Mouse (Mus musculus) thymus, adult 2 months (tissue): ENCODE data around the gene Ggps1. TPM values are rescaled to one million over a fixed set of nuclear protein-coding genes. Genes with fewer than 3 reads are reported as not detected.

ENCODE experiments used
- DNase-seq: peaks from one replicate; pipeline ENCODE4 v3.0.0; 2021
- H3K27ac ChIP-seq: fragments of 200-500 bp; 2 replicates; pipeline ENCODE4 v1.5.1; 2012; ENCODE audit warnings: low read length, control low read depth; ENCODE audit not compliant: control insufficient read depth, insufficient read depth
- H3K27me3 ChIP-seq: fragments of 200-500 bp; 2 replicates; pipeline ENCODE4 v1.6.1; 2012; ENCODE audit warnings: mild to moderate bottlenecking, low read length, moderate library complexity, mixed read lengths; ENCODE audit not compliant: control insufficient read depth, insufficient read depth
- H3K36me3 ChIP-seq: fragments of 200-500 bp; 2 replicates; pipeline ENCODE4 v1.6.1; 2012; ENCODE audit warnings: mild to moderate bottlenecking, low read length, moderate library complexity; ENCODE audit not compliant: control insufficient read depth, insufficient read depth
- H3K4me1 ChIP-seq: fragments of 200-500 bp; replicated peaks from 2 replicates; pipeline ENCODE4 v1.6.1; 2012; ENCODE audit warnings: low read length; ENCODE audit not compliant: control insufficient read depth, insufficient read depth
- H3K4me3 ChIP-seq: fragments of 200-500 bp; 2 replicates; pipeline ENCODE4 v1.5.1; 2012; ENCODE audit warnings: mild to moderate bottlenecking, low read length, control low read depth, moderate library complexity; ENCODE audit not compliant: control insufficient read depth, insufficient read depth
- CTCF ChIP-seq: fragments of 200-500 bp; IDR thresholded peaks from 2 replicates; pipeline ENCODE4 v1.5.1; 2012; ENCODE audit warnings: mild to moderate bottlenecking, control low read depth, low read length, moderate library complexity, borderline replicate concordance; ENCODE audit not compliant: control insufficient read depth, poor library complexity, insufficient read depth; ENCODE audit errors: extremely low read depth
- POLR2A ChIP-seq: fragments of 200-500 bp; IDR thresholded peaks from 2 replicates; pipeline ENCODE4 v1.6.1; 2012; ENCODE audit warnings: mild to moderate bottlenecking, low read length, control low read depth, moderate library complexity; ENCODE audit not compliant: control insufficient read depth, poor library complexity, insufficient read depth; ENCODE audit errors: extremely low read depth
- WGBS: fragments of 180-500 bp; shearing (Covaris S2); methylation state at CpG from one replicate; pipeline ENCODE4 v1.1.7; 2018; 5-methylcytosine and 5-hydroxymethylcytosine counted together
- polyA plus RNA-seq: library from polyadenylated mRNA; depleted of rRNA; stranded (reverse); fragments of >200 nt; gene quantifications from 2 replicates; pipeline ENCODE4 v1.2.3, GENCODE M21; 2012; rRNA removed

The Ggps1 gene
- 17.6 and 20.3 TPM in 2 replicates for polyA plus RNA-seq

- WGBS: under 1% methylated on average over 64 of the region's 64 CpGs
- Histone ChIP-seq H3K27me3 (no peaks in the 10 kb centered on the region), H3K4me3 (peak within 1 kb of the TSS; percentile 93), H3K27ac (peak within 1 kb of the TSS; percentile 92), H3K36me3 (no peaks in the 10 kb centered on the region), H3K4me1 (0 out of 2 replicates have a peak, but pooled peaks cover 3% of the 10 kb centered on the region)
- DNase-seq: peak; percentile 93
- peak; percentile 71 for TF ChIP-seq POLR2A
- 0 out of 2 replicates have a peak, but pooled peaks have one; percentile 35 for TF ChIP-seq CTCF
These were observed at the start of gene Ggps1, which contains the start of gene Arid4b for GRCm38 (mm10) chr13:14063013-14063941. Gene Ggps1 (minus strand): TSS chr13:14063488. Gene Arid4b (plus strand): TSS chr13:14063232.

GRCm38 (mm10) chr13:14111146-14111545 lies 47.9 kb upstream of the Ggps1 start:
- WGBS: 65% methylated on average over 1 of the region's 1 CpGs
- Histone ChIP-seq H3K4me3 (no peak overlapping the region), H3K27ac (no peak overlapping the region), H3K27me3 (no peaks in the 10 kb centered on the region), H3K36me3 (no peaks in the 10 kb centered on the region), H3K4me1 (no peaks in the 10 kb centered on the region)
- DNase-seq: no peak
- TF ChIP-seq CTCF (no peak), POLR2A (no peak)

- no peak overlapping the region for H3K4me3 ChIP-seq
- H3K27ac ChIP-seq: no peak overlapping the region
- no peaks in the 10 kb centered on the region for H3K36me3 ChIP-seq
- no peaks in the 10 kb centered on the region for H3K4me1 ChIP-seq
- TF ChIP-seq POLR2A: no peak
- no peak for TF ChIP-seq CTCF
- DNase-seq: no peak
- WGBS: 95% methylated on average over 2 of the region's 2 CpGs
- no peaks in the 10 kb centered on the region for H3K27me3 ChIP-seq
These were observed 47.0 kb upstream of the Ggps1 start for GRCm38 (mm10) chr13:14110154-14110873.

- Histone ChIP-seq H3K36me3 (no peaks in the 10 kb centered on the region), H3K27ac (no peak overlapping the region), H3K4me3 (no peak overlapping the region), H3K4me1 (no peaks in the 10 kb centered on the region), H3K27me3 (no peaks in the 10 kb centered on the region)
- TF ChIP-seq POLR2A (no peak), CTCF (no peak)
- 81% methylated on average over 1 of the region's 1 CpGs for WGBS
- DNase-seq: no peak
These were observed 39.7 kb upstream of the Ggps1 start for GRCm38 (mm10) chr13:14103026-14103425.

GRCm38 (mm10) chr13:14088669-14089068 lies 25.4 kb upstream of the Ggps1 start:
- TF ChIP-seq POLR2A: no peak
- no peak for TF ChIP-seq CTCF
- Histone ChIP-seq H3K27me3 (no peaks in the 10 kb centered on the region), H3K4me3 (no peak overlapping the region), H3K4me1 (no peaks in the 10 kb centered on the region), H3K36me3 (no peaks in the 10 kb centered on the region), H3K27ac (no peak overlapping the region)
- WGBS: 100% methylated on average over 1 of the region's 1 CpGs
- no peak for DNase-seq

GRCm38 (mm10) chr13:14075326-14075725 lies 12.0 kb upstream of the Ggps1 start:
- Histone ChIP-seq H3K27me3 (no peaks in the 10 kb centered on the region), H3K36me3 (no peaks in the 10 kb centered on the region; the same call in 1 of the 2 replicates), H3K27ac (no peak overlapping the region), H3K4me1 (no peaks in the 10 kb centered on the region; the same call in 1 of the 2 replicates), H3K4me3 (no peak overlapping the region)
- DNase-seq: no peak
- TF ChIP-seq CTCF: no peak
- no peak for TF ChIP-seq POLR2A
- 89% methylated on average over 1 of the region's 1 CpGs for WGBS
